Mouse (Mus musculus): ENCODE measurements around the gene Cpne4.

DNA sequence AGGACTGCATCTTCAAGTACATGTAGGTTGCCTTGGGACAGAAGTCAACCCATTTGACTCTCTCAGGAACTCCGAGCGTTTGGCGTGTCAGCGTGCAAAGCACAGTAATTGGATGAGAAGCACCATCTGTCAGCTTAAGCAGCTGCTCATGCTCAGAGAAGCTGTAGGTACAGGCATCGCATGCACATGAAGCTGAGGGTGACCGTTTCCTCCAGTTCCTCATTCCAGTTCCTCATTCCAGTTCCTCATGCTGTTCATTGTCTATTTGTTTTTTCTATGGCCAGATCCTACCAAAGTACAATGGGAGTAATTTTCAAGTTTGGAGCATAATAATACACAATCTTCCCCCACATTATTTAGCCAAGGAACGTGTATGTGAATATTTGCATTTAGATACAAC lies 425.7 kb downstream of the Cpne4 start:
- TF ChIP-seq CTCF (IDR thresholded peaks at IDR 0.05; ENCODE audit: borderline replicate concordance, insufficient read depth, low read length) (no peak), POLR2A (IDR thresholded peaks at IDR 0.05; ENCODE audit: low read depth, low read length) (no peak)
